Mouse (Mus musculus) MEL (cell line): ENCODE results near the gene Kcnc4. TPM values are rescaled to one million over a fixed set of nuclear protein-coding genes. Genes with fewer than 3 reads are reported as not detected.

ENCODE experiments used
- DNase-seq: peaks from one replicate; pipeline ENCODE4 v3.0.0; 2011; ENCODE audit warnings: low read depth, low spot score
- H3K27ac ChIP-seq: 2 replicates; pipeline ENCODE4 v1.5.1; 2012; ENCODE audit warnings: low read depth, mild to moderate bottlenecking, control low read depth, low read length, moderate library complexity; ENCODE audit not compliant: control insufficient read depth
- H3K27me3 ChIP-seq, 2 experiments: fragments of 150-350 bp in 1 of 2; sonication (generic) in 1 of 2; 2 replicates each; pipeline ENCODE4 v1.6.1; 2012; ENCODE audit warnings: low read length in 2 of 2, mild to moderate bottlenecking in 2 of 2, improper control_type of control experiment in 1 of 2, moderate library complexity in 1 of 2; ENCODE audit not compliant: insufficient read depth in 2 of 2, control insufficient read depth in 1 of 2
- H3K36me3 ChIP-seq, 2 experiments: 2 replicates each; pipeline ENCODE4 v1.6.1; 2012 to 2014; ENCODE audit warnings: low read length in 2 of 2, improper control_type of control experiment in 1 of 2, inconsistent platforms in 1 of 2, mild to moderate bottlenecking in 1 of 2; ENCODE audit not compliant: insufficient read depth in 2 of 2, control insufficient read depth in 1 of 2
- H3K4me1 ChIP-seq, 2 experiments: fragments of 150-350 bp in 1 of 2; sonication (generic) in 1 of 2; 2 replicates each; pipeline ENCODE4 v1.6.1; 2012; ENCODE audit warnings: low read length in 2 of 2, improper control_type of control experiment in 1 of 2, mild to moderate bottlenecking in 1 of 2; ENCODE audit not compliant: insufficient read depth in 2 of 2, control insufficient read depth in 1 of 2
- H3K4me3 ChIP-seq, 2 experiments: fragments of 150-350 bp in 1 of 2; sonication (generic) in 1 of 2; 2 replicates each; pipeline ENCODE4 v1.5.1; 2012; ENCODE audit warnings: low read depth in 2 of 2, low read length in 2 of 2, mild to moderate bottlenecking in 2 of 2, moderate library complexity in 2 of 2, control low read depth in 1 of 2, improper control_type of control experiment in 1 of 2; ENCODE audit not compliant: control insufficient read depth in 1 of 2, insufficient read depth in 1 of 2
- H3K79me2 ChIP-seq: 2 replicates; pipeline ENCODE4 v1.6.1; 2012; ENCODE audit warnings: mild to moderate bottlenecking, low read length, moderate library complexity; ENCODE audit not compliant: control insufficient read depth, poor library complexity, insufficient read depth
- H3K9ac ChIP-seq: 2 replicates; pipeline ENCODE4 v1.6.1; 2012; ENCODE audit warnings: low read depth, mild to moderate bottlenecking, control low read depth, low read length, moderate library complexity; ENCODE audit not compliant: control insufficient read depth, poor library complexity, severe bottlenecking
- H3K9me3 ChIP-seq: fragments of 150-350 bp; sonication (generic); replicated peaks from 2 replicates; pipeline ENCODE4 v1.6.1; 2012; ENCODE audit warnings: mild to moderate bottlenecking, low read length, improper control_type of control experiment, moderate library complexity; ENCODE audit not compliant: insufficient read depth
- BHLHE40 ChIP-seq: IDR thresholded peaks from 2 replicates; pipeline ENCODE4 v1.6.1; 2012; ENCODE audit warnings: low read depth, mild to moderate bottlenecking, inconsistent platforms, low read length, improper control_type of control experiment, borderline replicate concordance
- CHD2 ChIP-seq: IDR thresholded peaks from 2 replicates; pipeline ENCODE4 v1.6.1; 2011; ENCODE audit warnings: low read length, improper control_type of control experiment
- GABPA ChIP-seq: IDR thresholded peaks from 2 replicates; pipeline ENCODE4 v1.6.1; 2012; ENCODE audit warnings: low read depth, mild to moderate bottlenecking, inconsistent platforms, low read length, improper control_type of control experiment, moderate library complexity
- KAT2A ChIP-seq: conservative IDR thresholded peaks from 2 replicates; pipeline ENCODE4 v1.6.1; 2012; ENCODE audit warnings: low read depth, low read length, improper control_type of control experiment, inconsistent platforms
- MAX ChIP-seq: IDR thresholded peaks from 2 replicates; pipeline ENCODE4 v1.6.1; 2011; ENCODE audit warnings: low read length, improper control_type of control experiment
- MEF2A ChIP-seq: IDR thresholded peaks from 2 replicates; pipeline ENCODE4 v1.6.1; 2014; ENCODE audit warnings: low read depth, mild to moderate bottlenecking, inconsistent platforms, low read length, improper control_type of control experiment; ENCODE audit not compliant: poor library complexity, insufficient replicate concordance, severe bottlenecking; ENCODE audit errors: extremely low read depth
- MYC ChIP-seq: IDR thresholded peaks from 2 replicates; pipeline ENCODE4 v1.6.1; 2011; ENCODE audit warnings: low read depth, mild to moderate bottlenecking, low read length, improper control_type of control experiment, moderate library complexity
- POLR2AphosphoS5 ChIP-seq: IDR thresholded peaks from 2 replicates; pipeline ENCODE4 v1.6.1; 2012; ENCODE audit warnings: low read depth, borderline replicate concordance, mild to moderate bottlenecking, inconsistent platforms, low read length, moderate library complexity, mixed read lengths
- TCF12 ChIP-seq: IDR thresholded peaks from 2 replicates; pipeline ENCODE4 v1.6.1; 2014; ENCODE audit warnings: low read depth, mild to moderate bottlenecking, inconsistent platforms, low read length, improper control_type of control experiment, moderate library complexity
- ZC3H11A ChIP-seq: IDR thresholded peaks from 2 replicates; pipeline ENCODE4 v1.6.1; 2012; ENCODE audit warnings: low read depth, mild to moderate bottlenecking, inconsistent platforms, low read length, improper control_type of control experiment
- ZKSCAN1 ChIP-seq: IDR thresholded peaks from 2 replicates; pipeline ENCODE4 v1.6.1; 2012; ENCODE audit warnings: low read depth, mild to moderate bottlenecking, inconsistent platforms, low read length, improper control_type of control experiment, moderate library complexity
- polyA plus RNA-seq, 2 experiments: library from polyadenylated mRNA; stranded (reverse) in 1 of 2; unstranded in 1 of 2; fragments of >175 nt in 1 of 2; fragments of >200 nt in 1 of 2; gene quantifications; 2 replicates each; pipeline versions ENCODE4 v1.2.1 to v1.2.4; 2012; ENCODE audit warnings: low replicate concordance in 2 of 2, low read depth in 1 of 2; ENCODE audit not compliant: insufficient read length in 2 of 2, insufficient read depth in 1 of 2, missing spikeins in 1 of 2
- total RNA-seq: library from RNA; depleted of rRNA; stranded (reverse); fragments of 300-350 nt; gene quantifications from 2 replicates; pipeline ENCODE4 v1.2.3, GENCODE M21; 2012

Kcnc4 gene
- total and polyA plus RNA-seq, 3 experiments, result not detected

GRCm38 (mm10) chr3:107420156-107420555 lies 39.2 kb downstream of the Kcnc4 start:
- no peaks in the 10 kb centered on the region for H3K4me1 ChIP-seq
- H3K36me3 ChIP-seq, result no peaks in the 10 kb centered on the region
- H3K27ac ChIP-seq, result no peak overlapping the region
- H3K9ac ChIP-seq, result no peak overlapping the region
- no peaks in the 10 kb centered on the region; a peak in 1 of 4 replicates for H3K27me3 ChIP-seq
- H3K4me3 ChIP-seq, result no peak overlapping the region
- H3K9me3 ChIP-seq, result no peaks in the 10 kb centered on the region
- no peak for DNase-seq
- no peaks in the 10 kb centered on the region for H3K79me2 ChIP-seq
- no peak for TF ChIP-seq POLR2AphosphoS5
- TF ChIP-seq ZC3H11A, result no peak
- no peak for TF ChIP-seq MYC
- TF ChIP-seq ZKSCAN1, result no peak
- TF ChIP-seq, all 39 proteins: peak for 0

DNA sequence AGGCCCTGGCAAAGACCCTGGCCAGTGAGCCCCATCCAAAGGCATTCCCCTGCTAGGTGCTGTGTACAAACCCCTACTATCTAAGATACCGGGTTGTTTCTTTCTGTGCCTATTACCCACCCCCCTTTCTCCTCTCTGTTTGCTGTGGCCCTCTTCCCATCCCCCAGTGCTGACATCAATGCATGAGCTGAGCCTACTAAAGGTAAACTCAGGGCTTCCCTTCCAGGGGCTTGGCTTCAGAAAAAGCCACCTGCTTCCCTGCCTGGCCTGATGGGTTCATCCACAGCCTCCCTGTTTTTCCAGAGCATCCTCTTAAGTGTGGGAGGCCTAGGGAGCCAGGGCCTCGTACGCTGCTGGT lies 42.1 kb downstream of the Kcnc4 start:
- no peak overlapping the region for H3K4me3 ChIP-seq
- H3K36me3 ChIP-seq, result no peaks in the 10 kb centered on the region
- no peak overlapping the region for H3K9ac ChIP-seq
- H3K9me3 ChIP-seq, result no peaks in the 10 kb centered on the region
- no peak for DNase-seq
- H3K4me1 ChIP-seq, result no peaks in the 10 kb centered on the region
- no peak for TF ChIP-seq MYC
- TF ChIP-seq MEF2A, result no peak
- H3K79me2 ChIP-seq, result no peaks in the 10 kb centered on the region
- H3K27me3 ChIP-seq, result peaks cover 0 to 2% of the 10 kb centered on the region in 2 experiments; a peak in 2 of 4 replicates
- H3K27ac ChIP-seq, result no peak overlapping the region

DNA sequence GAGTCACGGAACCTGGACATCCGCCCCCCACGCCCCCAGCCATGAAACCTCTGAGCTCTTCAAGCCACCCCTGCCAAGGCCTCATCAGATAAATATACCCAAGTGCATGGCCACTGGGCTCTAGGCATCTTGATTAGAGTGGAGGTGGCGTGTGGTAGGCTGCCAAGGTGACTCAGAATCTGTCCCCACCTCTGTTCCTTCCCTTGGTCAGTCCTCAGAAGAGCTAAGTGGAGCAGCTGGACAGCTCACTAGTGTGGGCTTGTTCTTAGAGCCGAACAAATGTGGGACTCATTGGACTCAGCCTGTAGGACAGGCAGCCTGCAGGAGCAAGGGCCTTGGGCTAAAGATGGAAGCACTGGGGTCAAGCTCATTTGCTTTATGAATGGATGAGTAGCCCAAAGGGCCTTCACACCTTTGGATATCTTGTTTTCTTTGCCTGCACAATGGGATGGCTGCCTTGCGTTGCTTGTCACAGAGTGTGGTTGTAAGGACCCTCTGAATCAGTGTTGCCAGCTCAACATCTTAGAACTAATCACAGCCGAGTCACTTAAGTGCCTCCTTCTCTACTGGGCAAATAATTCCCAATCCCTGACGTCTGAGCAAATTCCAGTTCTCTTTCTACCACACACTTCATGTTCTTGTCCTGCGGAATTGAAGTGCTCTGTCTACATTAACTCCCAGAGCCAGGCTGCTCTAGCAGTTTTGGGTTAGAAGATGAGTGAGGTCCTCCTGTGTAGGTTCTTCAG lies 42.6 kb downstream of the Kcnc4 start:
- no peak overlapping the region for H3K9ac ChIP-seq
- no peaks in the 10 kb centered on the region for H3K9me3 ChIP-seq
- no peaks in the 10 kb centered on the region for H3K79me2 ChIP-seq
- peaks cover 0 to 3% of the 10 kb centered on the region in 2 experiments; a peak in 2 of 4 replicates for H3K27me3 ChIP-seq
- no peak for DNase-seq
- no peaks in the 10 kb centered on the region for H3K36me3 ChIP-seq
- no peaks in the 10 kb centered on the region for H3K4me1 ChIP-seq
- no peak overlapping the region for H3K4me3 ChIP-seq
- TF ChIP-seq MAX (no peak), KAT2A (no peak), GABPA (no peak), BHLHE40 (no peak), POLR2AphosphoS5 (no peak), TCF12 (no peak), CHD2 (no peak)
- no peak overlapping the region for H3K27ac ChIP-seq
